Mouse (Mus musculus) embryo, embryonic 11 days (tissue): ENCODE measurements at regions not wholly inside any gene's neighbourhood (a gene's known extent, or its start where the extent isn't known, plus 50 kb on each side); places are given as distances from the start of the nearest gene placed in this dataset.

Experiments
- DNase-seq: peaks from one replicate; pipeline ENCODE4 v3.0.0-alpha.2; 2015

GRCm38 (mm10) chr5:4697346-4698095 is 60.3 kb downstream of the Fzd1 start:
- DNase-seq: no peak

- no peak for DNase-seq
These were observed 61.1 kb downstream of the Fzd1 start for GRCm38 (mm10) chr5:4696701-4697100.

DNA sequence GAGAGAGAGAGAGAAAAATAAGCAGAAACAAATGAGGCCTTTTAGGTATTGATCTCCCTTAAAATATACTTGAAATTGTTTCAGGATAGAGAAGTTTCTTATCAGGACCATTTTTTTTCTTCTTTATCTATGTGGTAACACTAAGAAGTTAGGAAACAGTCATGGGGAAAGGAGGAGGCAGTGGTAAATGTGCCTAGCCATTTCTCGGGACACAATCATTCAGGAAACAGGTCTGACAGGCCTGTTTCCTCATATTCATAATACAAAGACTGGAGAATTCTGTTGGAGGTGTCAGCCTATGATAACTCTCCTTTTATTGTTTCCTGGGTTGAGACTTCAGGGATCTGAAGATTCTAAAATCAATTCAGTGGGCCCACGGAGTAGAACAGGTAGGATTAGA is 68.7 kb downstream of the Fzd1 start:
- DNase-seq: no peak

- DNase-seq: no peak
These were observed 82.5 kb downstream of the Fzd1 start for GRCm38 (mm10) chr5:4675316-4675715.

DNA sequence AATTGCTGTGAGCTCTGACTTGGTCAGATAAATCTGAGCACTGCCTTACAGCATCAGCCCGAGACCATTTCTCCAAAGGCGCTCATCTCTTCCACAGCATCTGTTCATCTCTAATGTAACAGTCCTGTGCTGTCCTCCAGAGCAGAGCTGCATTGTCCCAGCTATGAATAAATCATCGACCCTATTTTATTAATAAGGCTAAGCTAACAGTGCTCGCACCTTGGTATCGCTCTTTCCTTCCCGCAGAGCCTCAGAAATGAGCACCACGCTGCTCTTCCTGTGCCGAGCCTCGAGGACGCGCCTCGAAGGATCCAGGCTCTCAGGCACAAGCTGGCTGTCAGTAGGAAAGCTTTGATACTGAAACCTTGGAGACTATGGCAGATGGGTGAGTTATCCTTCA is 91.5 kb downstream of the Fzd1 start:
- no peak for DNase-seq

GRCm38 (mm10) chr5:4665978-4666377 is 91.9 kb downstream of the Fzd1 start:
- no peak for DNase-seq

GRCm38 (mm10) chr5:4664918-4665317 is 92.9 kb downstream of the Fzd1 start:
- no peak for DNase-seq

DNA sequence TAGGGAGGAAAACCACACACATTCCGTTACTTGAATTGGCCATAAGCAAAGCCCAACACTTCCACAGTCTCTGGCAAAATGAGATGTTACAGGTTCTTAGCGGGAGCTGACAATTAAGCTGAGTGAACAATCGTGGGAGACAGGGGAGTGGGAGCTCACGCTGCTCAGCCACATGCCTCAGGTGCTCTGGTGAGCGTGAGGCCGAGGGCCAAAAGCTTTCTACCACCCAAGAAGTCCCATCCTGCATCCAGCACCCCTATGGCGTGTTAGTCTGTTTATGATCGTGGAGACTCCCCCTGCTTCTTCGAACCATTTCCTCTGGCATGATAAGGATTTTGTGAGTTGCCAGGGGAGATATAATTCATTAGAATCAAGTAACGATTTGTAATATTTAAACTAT is 93.3 kb downstream of the Fzd1 start:
- DNase-seq: no peak

DNA sequence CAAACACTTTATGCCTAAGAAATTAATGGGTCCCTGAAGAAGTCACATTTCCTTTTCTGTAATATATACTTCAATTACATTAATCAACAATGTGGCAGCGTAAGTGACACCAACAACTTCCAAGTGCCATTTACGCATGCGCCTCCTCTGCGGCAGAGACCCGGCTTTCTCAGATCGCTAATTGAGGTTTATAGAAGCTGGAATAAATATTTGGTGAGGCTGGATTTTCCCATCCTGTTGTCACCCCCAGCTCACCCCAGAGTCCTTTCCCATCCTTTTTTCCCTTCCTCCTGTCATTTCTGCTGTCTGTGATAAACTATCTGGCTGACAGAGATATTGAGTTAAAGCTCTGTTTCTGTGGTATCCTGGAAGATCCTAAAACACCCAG is 95.6 kb downstream of the Fzd1 start:
- peak; percentile 26 for DNase-seq

DNA sequence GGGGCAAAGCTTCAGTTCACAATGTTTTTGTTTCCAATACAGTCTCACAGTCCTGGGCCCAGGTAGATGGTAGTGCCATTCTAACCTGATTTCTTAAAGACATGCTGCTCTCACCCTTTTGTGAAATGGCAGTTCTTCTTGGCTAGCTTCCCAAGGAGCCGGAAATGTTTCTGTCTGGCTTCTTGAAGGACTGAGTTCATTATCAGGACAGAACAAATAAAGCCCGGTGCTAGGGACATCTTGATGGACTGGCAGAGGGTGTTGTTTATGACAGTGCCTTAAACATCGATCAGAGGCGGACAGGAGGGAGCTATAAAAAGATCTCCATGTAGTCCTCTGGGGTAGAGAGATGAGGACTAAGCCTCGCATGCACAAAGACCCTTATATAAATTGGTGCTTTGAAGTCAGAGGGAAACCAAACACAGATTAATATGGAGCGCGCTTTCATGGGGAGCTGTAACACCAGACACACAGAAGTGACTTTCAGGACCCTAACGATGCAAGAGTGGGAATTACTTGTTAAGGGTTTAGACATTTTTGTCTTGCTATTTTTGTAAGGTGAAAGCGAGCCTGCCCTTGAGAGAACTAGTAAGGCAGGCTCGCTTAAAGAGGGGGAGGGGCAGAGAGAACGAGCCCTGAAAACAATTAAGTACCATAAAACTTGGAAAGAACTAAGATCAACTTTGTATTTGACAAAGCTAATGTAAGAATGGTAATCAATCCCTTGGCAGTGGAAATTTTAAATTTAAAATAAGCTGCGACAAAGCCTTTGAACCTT is 96.2 kb downstream of the Fzd1 start:
- peak; percentile 32 for DNase-seq

GRCm38 (mm10) chr5:4657982-4658381 is 99.9 kb downstream of the Fzd1 start:
- no peak for DNase-seq

DNA sequence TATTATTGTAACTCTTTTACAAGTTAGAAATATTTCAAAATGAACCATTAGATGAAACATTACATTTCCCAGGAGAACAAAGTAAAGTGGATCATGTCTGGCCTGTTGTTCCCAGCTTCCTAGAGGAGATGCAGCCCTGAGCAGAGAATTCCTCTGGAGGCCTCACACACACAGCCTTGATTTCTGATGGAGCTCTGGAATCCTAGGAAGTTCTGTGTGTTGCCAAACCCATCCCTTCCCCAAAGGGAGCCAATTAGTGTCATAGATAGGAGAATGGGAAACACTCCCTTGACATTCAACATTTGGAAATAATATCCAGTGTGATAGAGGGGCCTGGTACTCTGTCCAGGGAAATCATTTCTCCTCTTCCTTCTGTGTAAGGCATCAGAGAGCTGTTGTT is 103.6 kb downstream of the Fzd1 start:
- no peak for DNase-seq

DNA sequence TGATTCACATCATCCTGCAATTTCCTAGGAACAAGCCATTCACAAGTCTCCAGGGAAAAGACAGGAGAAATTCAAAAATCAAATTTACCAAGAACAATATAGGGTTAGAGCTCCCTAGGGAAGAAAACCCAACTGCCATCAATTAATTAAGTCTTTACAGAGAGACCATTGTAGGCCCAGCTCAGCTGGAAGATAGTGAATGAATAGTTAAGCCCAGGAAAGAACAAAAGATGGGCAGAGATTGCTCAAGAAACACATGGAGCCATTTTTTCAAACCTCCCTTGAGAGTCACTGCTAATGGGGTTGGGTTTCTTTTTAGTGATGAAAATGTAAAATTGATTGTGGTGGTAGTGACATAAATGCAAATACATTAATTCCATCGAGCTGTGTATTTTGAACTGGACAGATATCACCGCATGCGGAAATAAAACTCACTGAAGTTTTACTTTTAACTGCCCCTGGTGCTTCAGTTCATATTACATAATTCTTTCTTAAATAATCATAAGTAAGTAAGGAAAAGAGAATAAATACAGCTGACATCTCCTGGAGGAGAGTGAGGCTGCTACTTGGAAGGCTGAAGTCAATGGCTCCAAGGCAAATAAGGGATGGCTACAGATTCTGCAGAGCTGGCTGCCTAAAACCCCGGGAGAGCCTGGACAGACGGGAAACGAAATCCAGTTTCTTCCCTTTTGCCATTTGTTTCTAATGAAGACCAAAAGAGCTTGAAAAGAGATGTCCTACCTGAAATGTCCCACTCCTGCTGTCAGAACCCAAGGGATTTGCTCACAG is 106.5 kb downstream of the Fzd1 start:
- peak; percentile 58 for DNase-seq

DNA sequence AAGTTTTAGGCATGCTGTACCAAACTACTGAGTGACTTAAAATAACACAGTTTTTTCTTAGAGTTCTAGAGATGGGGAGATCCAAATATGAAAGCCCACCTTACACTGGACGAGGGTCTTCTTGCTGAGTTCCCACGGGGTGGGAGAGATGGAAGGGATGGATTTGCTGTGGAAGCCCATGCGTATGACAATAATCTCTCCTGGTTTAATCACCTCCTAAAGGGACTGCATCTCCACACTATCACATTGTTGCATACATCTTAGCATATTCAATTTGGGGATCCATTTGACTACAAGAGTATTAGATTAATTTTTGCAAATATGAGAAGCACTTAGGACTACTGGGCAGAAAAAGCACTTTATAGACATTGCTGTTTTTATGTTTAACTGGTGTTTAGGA is 107.1 kb downstream of the Fzd1 start:
- DNase-seq: no peak

DNA sequence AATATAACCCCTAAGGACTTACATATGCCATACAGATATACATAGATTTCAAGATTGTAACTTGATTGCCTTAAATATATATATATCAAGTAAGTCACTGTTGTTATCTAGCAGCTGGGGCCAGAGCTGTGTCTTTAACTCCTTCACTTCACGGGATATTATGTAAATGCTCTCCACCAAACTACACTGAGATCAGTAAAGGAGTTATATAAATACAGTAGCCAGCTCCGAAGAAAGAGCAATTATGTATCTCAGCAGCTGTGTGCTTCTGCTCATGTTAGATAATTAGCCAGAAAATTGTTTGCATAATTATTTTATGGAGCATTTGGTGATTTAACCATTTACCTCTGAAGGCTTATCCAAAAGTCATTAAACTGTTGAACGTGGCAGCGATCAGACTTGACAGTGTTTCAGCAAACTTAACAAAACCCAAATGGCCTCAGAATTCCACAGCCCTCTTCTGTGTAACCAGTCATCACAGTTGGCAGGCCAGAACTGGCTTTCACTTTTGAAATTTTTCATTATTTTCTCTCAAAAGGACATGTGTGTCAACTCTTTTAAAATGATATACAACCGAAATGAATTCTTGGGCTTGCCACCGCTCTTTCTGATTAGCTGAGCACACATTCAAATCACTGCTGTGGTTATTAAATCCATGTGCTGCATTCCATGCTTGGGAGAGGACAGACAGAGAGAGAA is 107.8 kb downstream of the Fzd1 start:
- DNase-seq: peak; percentile 39

GRCm38 (mm10) chr5:4641041-4641440 is 116.8 kb downstream of the Fzd1 start:
- DNase-seq: no peak

DNA sequence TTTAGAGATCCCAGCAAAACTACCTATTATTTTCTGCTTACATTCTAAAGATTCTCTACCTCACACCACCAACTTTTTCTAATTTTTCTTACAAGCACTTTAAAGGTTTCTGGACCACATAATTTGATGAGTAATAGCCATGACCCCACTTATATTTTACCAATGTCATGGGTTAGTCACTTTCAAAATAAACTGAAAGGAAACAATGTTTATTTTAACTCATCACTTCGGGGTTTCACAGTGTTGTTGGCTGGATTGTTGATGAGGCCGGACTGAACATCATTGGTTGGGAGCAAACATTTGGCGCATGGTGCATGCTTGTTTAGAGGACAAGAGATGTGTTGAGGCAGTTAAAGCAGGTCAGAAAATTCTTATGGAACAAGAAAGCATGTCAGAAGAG is 124.1 kb downstream of the Fzd1 start:
- no peak for DNase-seq

DNA sequence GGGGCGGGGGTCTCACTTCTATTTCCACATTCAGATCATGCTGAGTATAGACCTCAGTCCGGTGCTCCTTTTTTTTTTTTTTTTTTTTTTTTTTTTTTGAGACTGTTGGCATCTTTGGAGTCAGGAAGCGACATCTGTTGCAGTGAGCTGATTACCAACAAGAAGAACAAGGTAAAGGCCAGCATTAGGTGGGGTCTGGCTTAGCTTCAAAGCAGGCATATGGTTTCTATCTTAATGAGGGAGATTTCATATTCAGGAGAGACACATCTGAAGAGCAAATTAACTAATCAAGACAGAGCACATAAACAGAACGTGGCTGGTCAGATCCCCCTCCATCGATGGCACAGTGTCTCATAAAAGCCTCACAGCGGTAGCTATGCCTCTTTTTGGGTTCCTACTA is 132.6 kb downstream of the Fzd1 start:
- no peak for DNase-seq

- DNase-seq: peak; percentile 19
These were observed 134.2 kb downstream of the Fzd1 start for GRCm38 (mm10) chr5:4623625-4624024.

DNA sequence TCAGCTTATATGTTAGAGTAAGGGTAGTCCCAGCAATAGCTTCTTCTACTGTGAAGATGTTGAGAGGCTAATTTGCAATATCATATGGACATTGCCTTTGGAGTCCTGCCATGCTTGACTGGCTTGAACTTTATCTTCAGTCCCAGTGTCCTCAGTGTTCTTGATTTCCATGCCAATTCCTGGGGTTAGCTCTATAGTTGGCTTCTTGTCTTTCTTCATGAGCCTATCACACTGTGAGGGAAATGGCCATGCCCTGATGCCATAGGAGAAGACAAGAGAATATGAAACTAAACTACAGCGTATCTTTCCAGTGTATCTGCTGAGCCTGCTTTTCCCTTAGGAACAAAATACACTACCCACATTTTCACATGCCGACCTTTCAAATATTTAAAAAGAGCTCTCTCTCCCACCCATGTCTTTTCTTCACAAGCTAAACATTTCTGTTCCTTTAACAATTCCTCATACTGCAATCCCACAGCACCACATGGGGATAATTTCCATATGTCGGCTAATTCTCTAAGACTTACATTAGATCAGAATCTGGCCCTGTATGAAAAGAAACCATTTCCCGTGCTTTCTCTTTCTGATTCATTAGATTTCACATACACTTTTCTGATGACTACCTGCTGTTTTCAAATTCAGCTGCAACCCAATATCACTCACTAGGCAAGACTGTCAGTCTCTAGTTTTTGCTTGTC is 137.2 kb downstream of the Fzd1 start:
- no peak for DNase-seq

- no peak for DNase-seq
These were observed 142.6 kb downstream of the Fzd1 start for GRCm38 (mm10) chr5:4615233-4615632.

DNA sequence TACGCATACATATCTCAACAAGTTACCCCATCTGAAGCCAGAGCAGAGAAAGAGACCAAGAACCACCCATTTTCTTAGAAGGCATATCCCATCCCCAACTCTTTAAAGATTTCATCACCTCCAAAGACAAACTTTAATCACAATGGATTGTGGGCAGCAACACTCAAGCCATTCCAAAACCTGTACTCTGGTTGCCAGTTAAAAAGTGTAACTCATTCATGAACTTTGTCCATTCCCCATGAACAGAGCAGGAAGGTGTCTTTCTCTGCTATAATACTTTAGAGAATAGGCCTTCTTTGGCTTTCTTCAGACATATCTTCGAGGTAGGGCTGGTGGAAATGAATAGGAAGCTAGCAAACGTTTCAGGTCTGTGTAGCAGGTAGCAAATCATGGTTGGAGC is 160.4 kb downstream of the Fzd1 start:
- no peak for DNase-seq
